Mouse (Mus musculus) G1E (cell line): ENCODE measurements around the gene Rpl15.

Source experiments
- CTCF ChIP-seq: IDR thresholded peaks from 2 replicates; pipeline ENCODE4 v1.5.1; 2012; ENCODE audit warnings: low read depth, low read length, inconsistent platforms, mixed read lengths
- POLR2AphosphoS5 ChIP-seq: IDR thresholded peaks from 2 replicates; pipeline ENCODE4 v1.6.1; 2012; ENCODE audit warnings: low read depth, low read length, inconsistent platforms; ENCODE audit not compliant: insufficient replicate concordance

DNA sequence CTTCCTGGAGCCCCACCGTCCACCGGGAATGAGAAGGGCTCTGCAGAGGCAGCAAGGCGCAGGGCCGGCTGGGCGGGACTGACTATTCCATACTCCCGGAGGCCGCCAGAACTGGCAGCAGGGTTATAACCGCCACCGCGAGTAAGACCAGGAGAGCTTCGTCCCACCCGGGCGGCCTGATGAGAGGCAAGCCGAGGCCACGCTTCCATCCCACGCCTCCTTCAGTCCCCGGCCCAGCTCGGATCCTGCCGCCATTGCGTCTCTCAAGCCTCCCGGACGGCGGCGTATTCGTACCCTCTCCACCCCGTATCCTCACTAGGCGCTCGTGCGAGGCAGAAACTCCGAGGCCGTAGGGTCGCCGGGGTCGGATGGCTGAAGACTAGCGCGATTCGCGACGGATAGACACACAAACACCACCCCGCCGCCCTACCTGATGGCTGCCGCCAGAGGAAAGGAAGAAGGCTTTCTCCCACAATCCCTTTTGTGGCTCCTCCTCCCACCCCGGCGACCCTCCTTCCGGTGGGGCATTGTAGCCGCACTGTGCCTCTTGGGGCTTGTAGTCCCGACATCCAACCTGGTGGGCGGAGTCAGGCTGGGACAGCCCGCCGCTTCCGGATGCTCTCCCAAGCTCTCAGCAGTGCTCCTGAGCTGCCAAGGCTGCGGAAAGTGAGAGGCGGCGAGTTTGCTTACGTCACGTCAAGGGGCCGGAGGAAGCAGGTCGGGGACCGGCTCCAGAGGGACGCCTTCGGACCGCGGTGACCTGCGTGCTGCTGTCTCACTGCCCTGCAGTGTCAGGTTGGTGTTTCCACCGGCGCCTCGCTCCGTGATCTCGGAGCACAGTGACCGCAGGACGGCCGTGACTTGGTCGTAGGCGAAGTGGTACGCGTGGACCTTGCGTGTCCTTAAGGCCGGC is at the start of gene Rpl15, which contains the start of gene Nkiras1:
- TF ChIP-seq POLR2AphosphoS5 (peak; percentile 88), CTCF (no peak)
